Comparison of ENCODE assay signal across 8 mouse cellular contexts in genomic region chr9:40346232-40346984, GRCm38 (mm10).
DNase-seq lines count a peak whose midpoint lies in the region; ATAC-seq and TF ChIP-seq lines count a peak whose summit lies in the region.

No protein-coding gene starts in this region.

- DNase-seq in adipocyte (ENCODE audit: low spot score) = peak; percentile 48
- peak; percentile 81 for DNase-seq in cerebellum, adult 8-10 months
- DNase-seq in forebrain, postnatal 0 days = peak; percentile 93
- peak; percentile 85 for DNase-seq in hindbrain, postnatal 0 days (ENCODE audit: low spot score)
- DNase-seq in limb, embryonic 14.5 days (ENCODE audit: low spot score) = peak; percentile 30
- peak; percentile 88 for DNase-seq in midbrain, postnatal 0 days (ENCODE audit: low spot score)
- no peak for DNase-seq in c-Kit-positive CD71-positive TER-119-positive erythroid progenitor cells, embryonic 14.5 days (ENCODE audit: low spot score)

- H3K27me3 ChIP-seq in forebrain, postnatal 0 days (ENCODE audit: insufficient read depth, low read length) = no peaks in the 10 kb centered on the region
- no peaks in the 10 kb centered on the region for H3K27me3 ChIP-seq in hindbrain, postnatal 0 days (ENCODE audit: insufficient read depth, low read length)
- H3K27me3 ChIP-seq in limb, embryonic 14.5 days (ENCODE audit: control insufficient read depth, insufficient read depth, low read length) = no peaks in the 10 kb centered on the region
- H3K27me3 ChIP-seq in midbrain, postnatal 0 days (ENCODE audit: insufficient read depth, low read length) = no peaks in the 10 kb centered on the region

- no peak for TF ChIP-seq CTCF in forebrain, postnatal 0 days (IDR thresholded peaks at IDR 0.05; ENCODE audit: low read depth)
- TF ChIP-seq CTCF in hindbrain, postnatal 0 days (IDR thresholded peaks at IDR 0.05; ENCODE audit: low read depth) = no peak
- TF ChIP-seq CTCF in midbrain, postnatal 0 days (IDR thresholded peaks at IDR 0.05) = no peak; the same call in 1 of the 2 replicates

- H3K4me2 ChIP-seq in forebrain, postnatal 0 days (ENCODE audit: low read depth) = peak overlapping the region; percentile 74
- peak overlapping the region; percentile 66 for H3K4me2 ChIP-seq in hindbrain, postnatal 0 days (ENCODE audit: low read depth, low read length)
- peak overlapping the region; percentile 55 for H3K4me2 ChIP-seq in limb, embryonic 14.5 days (replicated peaks; ENCODE audit: low read depth, low read length, severe bottlenecking)
- H3K4me2 ChIP-seq in midbrain, postnatal 0 days (ENCODE audit: low read depth, low read length, poor library complexity, severe bottlenecking) = peak overlapping the region; percentile 83

- WGBS in forebrain, postnatal 0 days = 9% methylated on average over 16 of the region's 16 CpGs
- WGBS in hindbrain, postnatal 0 days = 8% methylated on average over 16 of the region's 16 CpGs
- WGBS in limb, embryonic 14.5 days = 21% methylated on average over 16 of the region's 16 CpGs
- 9% methylated on average over 16 of the region's 16 CpGs for WGBS in midbrain, postnatal 0 days

- H3K9me3 ChIP-seq in forebrain, postnatal 0 days (ENCODE audit: low read length) = no peaks in the 10 kb centered on the region
- no peaks in the 10 kb centered on the region for H3K9me3 ChIP-seq in hindbrain, postnatal 0 days (ENCODE audit: low read length)
- no peaks in the 10 kb centered on the region for H3K9me3 ChIP-seq in limb, embryonic 14.5 days (ENCODE audit: control insufficient read depth, low read length)
- H3K9me3 ChIP-seq in midbrain, postnatal 0 days (ENCODE audit: low read length) = no peaks in the 10 kb centered on the region

- peak overlapping the region; percentile 47 for H3K4me3 ChIP-seq in forebrain, postnatal 0 days (ENCODE audit: low read depth, low read length)
- peak overlapping the region; percentile 34 for H3K4me3 ChIP-seq in hindbrain, postnatal 0 days (ENCODE audit: low read length)
- H3K4me3 ChIP-seq in limb, embryonic 14.5 days (replicated peaks; ENCODE audit: low read length) = peak overlapping the region; percentile 34
- peak overlapping the region; percentile 45 for H3K4me3 ChIP-seq in midbrain, postnatal 0 days (ENCODE audit: low read depth, low read length)

- peaks cover 32% of the 10 kb centered on the region for H3K4me1 ChIP-seq in forebrain, postnatal 0 days (ENCODE audit: insufficient read depth)
- H3K4me1 ChIP-seq in hindbrain, postnatal 0 days (ENCODE audit: insufficient read depth, low read length) = peaks cover 34% of the 10 kb centered on the region
- peaks cover 9% of the 10 kb centered on the region; the same call in 1 of the 2 replicates for H3K4me1 ChIP-seq in limb, embryonic 14.5 days (ENCODE audit: control insufficient read depth, insufficient read depth, low read length)
- H3K4me1 ChIP-seq in midbrain, postnatal 0 days (ENCODE audit: insufficient read depth, low read length) = peaks cover 14% of the 10 kb centered on the region; the same call in 1 of the 2 replicates

- no peaks in the 10 kb centered on the region for H3K36me3 ChIP-seq in forebrain, postnatal 0 days (ENCODE audit: insufficient read depth)
- H3K36me3 ChIP-seq in hindbrain, postnatal 0 days (ENCODE audit: insufficient read depth, low read length) = no peaks in the 10 kb centered on the region
- H3K36me3 ChIP-seq in limb, embryonic 14.5 days (ENCODE audit: control insufficient read depth, insufficient read depth, low read length) = no peaks in the 10 kb centered on the region
- H3K36me3 ChIP-seq in midbrain, postnatal 0 days (ENCODE audit: insufficient read depth, low read length) = no peaks in the 10 kb centered on the region

- peak overlapping the region; percentile 67 for H3K9ac ChIP-seq in forebrain, postnatal 0 days
- peak overlapping the region; percentile 65 for H3K9ac ChIP-seq in hindbrain, postnatal 0 days (replicated peaks; ENCODE audit: low read length)
- peak overlapping the region; percentile 46; the same call in 1 of the 2 replicates for H3K9ac ChIP-seq in limb, embryonic 14.5 days (ENCODE audit: low read depth, low read length, severe bottlenecking)
- peak overlapping the region; percentile 81 for H3K9ac ChIP-seq in midbrain, postnatal 0 days (replicated peaks; ENCODE audit: low read length, poor library complexity, severe bottlenecking)

- no peak for TF ChIP-seq POLR2A in limb, embryonic 14.5 days (IDR thresholded peaks at IDR 0.05; ENCODE audit: borderline replicate concordance, extremely low read depth, insufficient read depth, insufficient read length)

- ATAC-seq in forebrain, postnatal 0 days = peak; percentile 90
- peak; percentile 91 for ATAC-seq in hindbrain, postnatal 0 days
- peak; percentile 71 for ATAC-seq in limb, embryonic 14.5 days (ENCODE audit: low FRiP score, low read depth)
- ATAC-seq in midbrain, postnatal 0 days (ENCODE audit: low FRiP score) = peak; percentile 92
- ATAC-seq in activated CD4-positive, CD25-positive, alpha-beta regulatory T cell, adult 4 months = no peak

- peak overlapping the region; percentile 94 for H3K27ac ChIP-seq in forebrain, postnatal 0 days (ENCODE audit: low read depth, low read length)
- H3K27ac ChIP-seq in hindbrain, postnatal 0 days = peak overlapping the region; percentile 89
- H3K27ac ChIP-seq in limb, embryonic 14.5 days (replicated peaks; ENCODE audit: low read depth, low read length) = no peak overlapping the region; the same call in 1 of the 2 replicates
- H3K27ac ChIP-seq in midbrain, postnatal 0 days (ENCODE audit: low read depth, low read length) = peak overlapping the region; percentile 91
